Mouse (Mus musculus) bone marrow macrophage, adult 2 months (primary cell): Measurements from ENCODE around the gene Mepe.

Experiments
- CTCF ChIP-seq: IDR thresholded peaks from 2 replicates; pipeline ENCODE4 v1.5.1; 2012; ENCODE audit warnings: low read depth, mild to moderate bottlenecking, low read length, moderate library complexity
- POLR2A ChIP-seq: IDR thresholded peaks from 2 replicates; pipeline ENCODE4 v1.6.1; 2012; ENCODE audit warnings: mild to moderate bottlenecking, low read depth, low read length, borderline replicate concordance

GRCm38 (mm10) chr5:104351041-104351440 is 25.9 kb downstream of the Mepe start:
- TF ChIP-seq CTCF (no peak), POLR2A (no peak)
